ENCODE assay signal across 18 mouse cellular contexts in the genomic region with DNA sequence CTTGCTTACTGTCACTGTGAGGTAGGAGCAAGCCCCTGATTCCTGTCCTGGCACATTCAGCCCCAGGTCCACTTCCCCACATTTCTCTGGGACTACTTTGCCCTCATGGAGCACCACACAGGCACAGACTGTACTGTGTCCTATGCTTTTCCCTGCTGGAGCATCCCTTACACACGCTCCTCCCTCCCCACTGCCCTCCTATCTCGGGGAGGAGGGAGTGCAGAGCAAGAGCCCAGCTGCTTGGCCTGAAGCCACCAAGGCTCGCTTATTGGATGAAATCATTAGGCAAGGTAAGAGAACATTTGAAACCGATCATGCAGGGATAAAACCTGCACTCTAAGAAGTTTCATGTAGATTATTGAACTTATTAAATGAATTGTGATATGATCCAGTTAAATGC. TPM values are rescaled to one million over a fixed set of nuclear protein-coding genes. Genes with fewer than 3 reads are reported as not detected.
DNase-seq lines count a peak whose midpoint lies in the region; ATAC-seq and TF ChIP-seq lines count a peak whose summit lies in the region.
"Had no signal": no experiment of that assay in that cellular context is flagged by ENCODE, and none has a peak within 500 bp of the region (broad histone marks: within the 10 kb centered on the region; RNA-seq: fewer than 3 reads in every experiment).

No protein-coding gene starts in this region.

- no peak overlapping the region for H3K9ac ChIP-seq in forebrain, embryonic 16.5 days (replicated peaks; ENCODE audit: low read depth, low read length)
- H3K9ac ChIP-seq in stomach, postnatal 0 days (ENCODE audit: low read length), result no peak overlapping the region
- H3K9ac ChIP-seq: hindbrain, embryonic 14.5 days; midbrain, embryonic 13.5 days had no signal

- ATAC-seq in forebrain, embryonic 16.5 days, result no peak
- no peak for ATAC-seq in stomach, postnatal 0 days (ENCODE audit: low FRiP score, low TSS enrichment)
- ATAC-seq: midbrain, embryonic 13.5 days had no signal

- H3K27me3 ChIP-seq in forebrain, embryonic 16.5 days (replicated peaks; ENCODE audit: control insufficient read depth, insufficient read depth, low read length), result no peaks in the 10 kb centered on the region
- H3K27me3 ChIP-seq in stomach, postnatal 0 days (ENCODE audit: control insufficient read depth, insufficient read depth, low read length), result no peaks in the 10 kb centered on the region
- H3K27me3 ChIP-seq: midbrain, embryonic 13.5 days had no signal

- DNase-seq in cerebellum, postnatal 10 days, result peak; percentile 20 to 34
- no peak for DNase-seq in cerebellum, adult 11-12 months
- DNase-seq in kidney, postnatal 10 days, result peak; percentile 54
- no peak for DNase-seq in kidney, postnatal 36 days
- DNase-seq in testis, postnatal 10 days (ENCODE audit: low spot score), result peak; percentile 61
- DNase-seq in testis, postnatal 14 days (ENCODE audit: low spot score), result no peak
- DNase-seq in stomach, postnatal 0 days (ENCODE audit: low spot score), result no peak
- DNase-seq: cerebellum, adult 9-11 months; heart, adult 2 months; kidney, adult 11 months; right cerebral cortex, postnatal 4 days; thymus, postnatal 25 days had no signal

- WGBS in forebrain, embryonic 16.5 days, result 44% methylated on average over 4 of the region's 4 CpGs
- 30% methylated on average over 4 of the region's 4 CpGs for WGBS in stomach, postnatal 0 days

- no peak overlapping the region for H3K27ac ChIP-seq in forebrain, embryonic 16.5 days (ENCODE audit: low read length)
- H3K27ac ChIP-seq in stomach, postnatal 0 days (replicated peaks), result no peak overlapping the region
- H3K27ac ChIP-seq: heart, adult 2 months; hindbrain, embryonic 14.5 days; layer of hippocampus, adult 2 months; midbrain, embryonic 13.5 days had no signal

- TF ChIP-seq CTCF in stomach, postnatal 0 days (IDR thresholded peaks at IDR 0.05; ENCODE audit: low read depth), result no peak

- H3K4me1 ChIP-seq in forebrain, embryonic 16.5 days (replicated peaks; ENCODE audit: control insufficient read depth, insufficient read depth, low read length), result peaks cover 10% of the 10 kb centered on the region
- H3K4me1 ChIP-seq in stomach, postnatal 0 days (replicated peaks; ENCODE audit: control insufficient read depth, insufficient read depth), result no peaks in the 10 kb centered on the region
- H3K4me1 ChIP-seq: midbrain, embryonic 13.5 days had no signal

- no peaks in the 10 kb centered on the region for H3K36me3 ChIP-seq in forebrain, embryonic 16.5 days (ENCODE audit: control insufficient read depth, insufficient read depth)
- no peaks in the 10 kb centered on the region for H3K36me3 ChIP-seq in stomach, postnatal 0 days (ENCODE audit: control insufficient read depth, insufficient read depth, low read length)
- H3K36me3 ChIP-seq: midbrain, embryonic 13.5 days had no signal

- no peak overlapping the region for H3K4me3 ChIP-seq in forebrain, embryonic 16.5 days (replicated peaks; ENCODE audit: low read length)
- H3K4me3 ChIP-seq in stomach, postnatal 0 days (ENCODE audit: low read depth, low read length), result no peak overlapping the region
- H3K4me3 ChIP-seq: heart, adult 2 months; layer of hippocampus, adult 2 months; midbrain, embryonic 13.5 days had no signal

- no peaks in the 10 kb centered on the region for H3K9me3 ChIP-seq in forebrain, embryonic 16.5 days (ENCODE audit: control insufficient read depth, low read length)
- no peaks in the 10 kb centered on the region for H3K9me3 ChIP-seq in stomach, postnatal 0 days (ENCODE audit: control insufficient read depth, low read length)
- H3K9me3 ChIP-seq: midbrain, embryonic 13.5 days had no signal

- no peak for TF ChIP-seq EP300 in stomach, postnatal 0 days (optimal IDR thresholded peaks at IDR 0.05)

- no peak overlapping the region for H3K4me2 ChIP-seq in forebrain, embryonic 16.5 days (ENCODE audit: low read length)
- H3K4me2 ChIP-seq in stomach, postnatal 0 days (replicated peaks; ENCODE audit: low read depth), result no peak overlapping the region
- H3K4me2 ChIP-seq: hindbrain, embryonic 14.5 days; liver, embryonic 11.5 days; midbrain, embryonic 13.5 days had no signal

RNA-seq across cellular contexts. Expression of a gene that starts 20.7 kb away (rescaled TPM):
- polyA plus RNA-seq in forebrain, embryonic 16.5 days (2015; fragmentation: Nextera tagmentation; extraction: Ambion mirVana), result not detected in 2 replicates
- polyA plus RNA-seq in stomach, postnatal 0 days (2015; fragmentation: Nextera tagmentation; extraction: Ambion mirVana), result not detected in 2 replicates
- polyA plus RNA-seq: frontal cortex, adult 2 months; heart, adult 2 months; hindbrain, embryonic 14.5 days; liver, embryonic 11.5 days; midbrain, embryonic 13.5 days had no signal

Comparison
In these comparisons a context has a peak if more than half of its experiments do, and no peak if none do; other contexts are left out.
1. DNase-seq: peak in cerebellum, postnatal 10 days (2 of 2), kidney, postnatal 10 days (single experiment) and testis, postnatal 10 days (single experiment); none in cerebellum, adult 11-12 months (single experiment), kidney, postnatal 36 days (0 of 2), testis, postnatal 14 days (single experiment) and stomach, postnatal 0 days (single experiment).